Mouse (Mus musculus) cerebellum, postnatal 14 days (tissue): Measurements from ENCODE around the gene Pkm.

Experiments
- DNase-seq, 2 experiments: peaks; one replicate each; pipeline ENCODE4 v3.0.0; 2021; ENCODE audit warnings: mixed read lengths in 2 of 2

Gene Pkm

GRCm38 (mm10) chr9:59666813-59667212 is 10.6 kb downstream of the Pkm start:
- DNase-seq: no peak

GRCm38 (mm10) chr9:59667250-59667649 is 11.1 kb downstream of the Pkm start:
- DNase-seq: no peak

GRCm38 (mm10) chr9:59667904-59668303 is 11.7 kb downstream of the Pkm start:
- no peak for DNase-seq

GRCm38 (mm10) chr9:59668473-59668872 is 12.3 kb downstream of the Pkm start:
- no peak for DNase-seq

GRCm38 (mm10) chr9:59669172-59669571 is 13.0 kb downstream of the Pkm start:
- no peak for DNase-seq

GRCm38 (mm10) chr9:59672195-59672894 is 16.2 kb downstream of the Pkm start:
- DNase-seq: peak; percentile 40 to 42

GRCm38 (mm10) chr9:59673427-59673826 is 17.3 kb downstream of the Pkm start:
- no peak for DNase-seq

- no peak for DNase-seq
These were observed 19.4 kb downstream of the Pkm start for GRCm38 (mm10) chr9:59675598-59675997.

GRCm38 (mm10) chr9:59678313-59678712 is 22.1 kb downstream of the Pkm start:
- peak; percentile 61 for DNase-seq

GRCm38 (mm10) chr9:59679678-59680533 is 23.7 kb downstream of the Pkm start, which contains the start of gene Gramd2:
Gramd2 (plus strand) TSS chr9:59680144.
- DNase-seq: peak; percentile 87 to 90

- peak in 1 of 2 experiments; percentile 26 for DNase-seq
These were observed 24.3 kb downstream of the Pkm start for GRCm38 (mm10) chr9:59680534-59680875.

- no peak for DNase-seq
These were observed 27.9 kb downstream of the Pkm start for GRCm38 (mm10) chr9:59684020-59684419.

- DNase-seq: no peak
These were observed 31.4 kb downstream of the Pkm start for GRCm38 (mm10) chr9:59687416-59688046.

- peak; percentile 72 to 83 for DNase-seq
These were observed 35.5 kb downstream of the Pkm start for GRCm38 (mm10) chr9:59691635-59692094.

GRCm38 (mm10) chr9:59692145-59692544 is 36.0 kb downstream of the Pkm start:
- DNase-seq: peak; percentile 69 to 78

GRCm38 (mm10) chr9:59694571-59695450 is 38.6 kb downstream of the Pkm start:
- no peak for DNase-seq

GRCm38 (mm10) chr9:59695451-59695813 is 39.3 kb downstream of the Pkm start:
- no peak for DNase-seq

- no peak for DNase-seq
These were observed 40.2 kb downstream of the Pkm start for GRCm38 (mm10) chr9:59696381-59696780.

- DNase-seq: peak; percentile 29 to 43
These were observed 44.9 kb downstream of the Pkm start for GRCm38 (mm10) chr9:59701094-59701493.

- no peak for DNase-seq
These were observed 46.9 kb downstream of the Pkm start for GRCm38 (mm10) chr9:59703099-59703498.

- no peak for DNase-seq
These were observed 51.0 kb downstream of the Pkm start for GRCm38 (mm10) chr9:59706850-59707825.
